Mouse (Mus musculus) G1E (cell line): Measurements from ENCODE around the gene Cabp2.

Experiments
- CTCF ChIP-seq: IDR thresholded peaks from 2 replicates; pipeline ENCODE4 v1.5.1; 2012; ENCODE audit warnings: low read depth, low read length, inconsistent platforms, mixed read lengths
- GATA1 ChIP-seq: IDR thresholded peaks from 2 replicates; pipeline ENCODE4 v1.6.1; 2012; ENCODE audit warnings: borderline replicate concordance, low read length, inconsistent platforms, mixed read lengths
- GATA2 ChIP-seq: IDR thresholded peaks from 2 replicates; pipeline ENCODE4 v1.6.1; 2012; ENCODE audit warnings: low read depth, low read length, inconsistent platforms, borderline replicate concordance
- POLR2AphosphoS5 ChIP-seq: IDR thresholded peaks from 2 replicates; pipeline ENCODE4 v1.6.1; 2012; ENCODE audit warnings: low read depth, low read length, inconsistent platforms; ENCODE audit not compliant: insufficient replicate concordance

GRCm38 (mm10) chr19:4052516-4053030 is 28.8 kb upstream of the Cabp2 start:
- TF ChIP-seq CTCF (no peak), POLR2AphosphoS5 (no peak), GATA1 (no peak), GATA2 (no peak)
